Mouse (Mus musculus): Measurements from ENCODE around the gene Tmsb15b2. TPM values are rescaled to one million over a fixed set of nuclear protein-coding genes. Genes with fewer than 3 reads are reported as not detected.
"Not testable (repeated sequence)": the region's sequence is repeated elsewhere in the genome, so short reads cannot be mapped to it uniquely, and the experiment has no call there.

The Tmsb15b2 gene
- 10.8 and 17.1 TPM in 2 replicates for total RNA-seq (2012; rRNA removed)

GRCm38 (mm10) chrX:136975397-136975796, at the start of gene Tmsb15b2:
TSS of gene Tmsb15b2 (minus strand) at chrX:136975497.
- H3K36me3 ChIP-seq (ENCODE audit: control insufficient read depth, insufficient read depth, low read length, poor library complexity, severe bottlenecking); H3K27ac ChIP-seq (ENCODE audit: insufficient read depth, low read depth, low read length, poor library complexity, severe bottlenecking); DNase-seq (ENCODE audit: low read depth, low spot score); H3K4me1 ChIP-seq (ENCODE audit: control insufficient read depth in 2 of 2, insufficient read depth in 2 of 2, low read length in 2 of 2, poor library complexity in 1 of 2); in situ Hi-C loops (cut with MboI; ENCODE audit: low sequenced_read_pairs in 2 of 2, unreplicated experiment in 2 of 2); H3K9me3 ChIP-seq (ENCODE audit: control insufficient read depth, insufficient read depth, low read depth, low read length): not testable (repeated sequence)
- Histone ChIP-seq H3K9ac (ENCODE audit: insufficient read depth, low read depth, low read length, poor library complexity, severe bottlenecking) (peak within 1 kb of the TSS; percentile 43), H3K4me3 (ENCODE audit: insufficient read depth in 1 of 2, low read depth in 1 of 2, low read length in 2 of 2, poor library complexity in 1 of 2, severe bottlenecking in 1 of 2) (peak within 1 kb of the TSS; percentile 73 to 77)

- DNase-seq (ENCODE audit: low read depth, low spot score), result peak; percentile 62
- H3K4me3 ChIP-seq (ENCODE audit: insufficient read depth in 1 of 2, low read depth in 1 of 2, low read length in 2 of 2, poor library complexity in 1 of 2, severe bottlenecking in 1 of 2), result peak overlapping the region in 1 of 2 experiments; percentile 46; a peak in 2 of 4 replicates
- H3K9me3 ChIP-seq (ENCODE audit: control insufficient read depth, insufficient read depth, low read depth, low read length), result no peaks in the 10 kb centered on the region
- H3K4me1 ChIP-seq (ENCODE audit: control insufficient read depth in 2 of 2, insufficient read depth in 2 of 2, low read length in 2 of 2, poor library complexity in 1 of 2), result no peaks in the 10 kb centered on the region
- in situ Hi-C loops (cut with MboI; ENCODE audit: low sequenced_read_pairs in 2 of 2, unreplicated experiment in 2 of 2), result no loop called here
- TF ChIP-seq MAFK (IDR thresholded peaks at IDR 0.05; ENCODE audit: insufficient read depth, low read depth, low read length) (no peak), HCFC1 (IDR thresholded peaks at IDR 0.05; ENCODE audit: borderline replicate concordance, insufficient read depth, low read length) (no peak)
- H3K27ac ChIP-seq (ENCODE audit: insufficient read depth, low read depth, low read length, poor library complexity, severe bottlenecking), result no peak overlapping the region
- H3K36me3 ChIP-seq (ENCODE audit: control insufficient read depth, insufficient read depth, low read length, poor library complexity, severe bottlenecking), result no peaks in the 10 kb centered on the region
- H3K9ac ChIP-seq (ENCODE audit: insufficient read depth, low read depth, low read length, poor library complexity, severe bottlenecking), result no peak overlapping the region
Observed at GRCm38 (mm10) chrX:137019310-137019709, 44.0 kb upstream of the Tmsb15b2 start.

- DNase-seq (ENCODE audit: low read depth, low spot score), result no peak
- no peak overlapping the region for H3K27ac ChIP-seq (ENCODE audit: insufficient read depth, low read depth, low read length, poor library complexity, severe bottlenecking)
- no peaks in the 10 kb centered on the region for H3K4me1 ChIP-seq (ENCODE audit: control insufficient read depth in 2 of 2, insufficient read depth in 2 of 2, low read length in 2 of 2, poor library complexity in 1 of 2)
- H3K9ac ChIP-seq (ENCODE audit: insufficient read depth, low read depth, low read length, poor library complexity, severe bottlenecking), result no peak overlapping the region
- TF ChIP-seq ZNF384 (IDR thresholded peaks at IDR 0.05; ENCODE audit: low read depth, low read length) (no peak), CHD2 (IDR thresholded peaks at IDR 0.05; ENCODE audit: low read depth, low read length) (no peak), ZC3H11A (IDR thresholded peaks at IDR 0.05; ENCODE audit: borderline replicate concordance, low read depth, low read length) (no peak), HCFC1 (IDR thresholded peaks at IDR 0.05; ENCODE audit: borderline replicate concordance, insufficient read depth, low read length) (no peak), MAFK (IDR thresholded peaks at IDR 0.05; ENCODE audit: insufficient read depth, low read depth, low read length) (no peak)
- H3K9me3 ChIP-seq (ENCODE audit: control insufficient read depth, insufficient read depth, low read depth, low read length), result no peaks in the 10 kb centered on the region
- H3K36me3 ChIP-seq (ENCODE audit: control insufficient read depth, insufficient read depth, low read length, poor library complexity, severe bottlenecking), result no peaks in the 10 kb centered on the region
- in situ Hi-C loops (cut with MboI; ENCODE audit: low sequenced_read_pairs in 2 of 2, unreplicated experiment in 2 of 2), result no loop called here
- H3K4me3 ChIP-seq (ENCODE audit: insufficient read depth in 1 of 2, low read depth in 1 of 2, low read length in 2 of 2, poor library complexity in 1 of 2, severe bottlenecking in 1 of 2), result no peak overlapping the region
Observed at GRCm38 (mm10) chrX:137017668-137018067, 42.4 kb upstream of the Tmsb15b2 start.

GRCm38 (mm10) chrX:137015099-137015709, 39.9 kb upstream of the Tmsb15b2 start:
- TF ChIP-seq ZNF384 (IDR thresholded peaks at IDR 0.05; ENCODE audit: low read depth, low read length) (no peak), ZC3H11A (IDR thresholded peaks at IDR 0.05; ENCODE audit: borderline replicate concordance, low read depth, low read length) (no peak), HCFC1 (IDR thresholded peaks at IDR 0.05; ENCODE audit: borderline replicate concordance, insufficient read depth, low read length) (no peak)

GRCm38 (mm10) chrX:136996256-136996655, 21.0 kb upstream of the Tmsb15b2 start:
- Histone ChIP-seq H3K4me3 (ENCODE audit: insufficient read depth in 1 of 2, low read depth in 1 of 2, low read length in 2 of 2, poor library complexity in 1 of 2, severe bottlenecking in 1 of 2) (no peak overlapping the region), H3K27ac (ENCODE audit: insufficient read depth, low read depth, low read length, poor library complexity, severe bottlenecking) (no peak overlapping the region), H3K4me1 (ENCODE audit: control insufficient read depth in 2 of 2, insufficient read depth in 2 of 2, low read length in 2 of 2, poor library complexity in 1 of 2) (peaks cover 0 to 1% of the 10 kb centered on the region in 2 experiments; a peak in 1 of 4 replicates), H3K9ac (ENCODE audit: insufficient read depth, low read depth, low read length, poor library complexity, severe bottlenecking) (no peak overlapping the region), H3K9me3 (ENCODE audit: control insufficient read depth, insufficient read depth, low read depth, low read length) (no peaks in the 10 kb centered on the region), H3K36me3 (ENCODE audit: control insufficient read depth, insufficient read depth, low read length, poor library complexity, severe bottlenecking) (no peaks in the 10 kb centered on the region)
- in situ Hi-C loops (cut with MboI; ENCODE audit: low sequenced_read_pairs in 2 of 2, unreplicated experiment in 2 of 2), result no loop called here
- TF ChIP-seq ZC3H11A (IDR thresholded peaks at IDR 0.05; ENCODE audit: borderline replicate concordance, low read depth, low read length) (no peak), ZNF384 (IDR thresholded peaks at IDR 0.05; ENCODE audit: low read depth, low read length) (no peak), HCFC1 (IDR thresholded peaks at IDR 0.05; ENCODE audit: borderline replicate concordance, insufficient read depth, low read length) (no peak), MAFK (IDR thresholded peaks at IDR 0.05; ENCODE audit: insufficient read depth, low read depth, low read length) (no peak), CHD2 (IDR thresholded peaks at IDR 0.05; ENCODE audit: low read depth, low read length) (no peak)
- DNase-seq (ENCODE audit: low read depth, low spot score), result no peak

More at GRCm38 (mm10) chrX:137015099-137015709, 39.9 kb upstream of the Tmsb15b2 start:
- no peak overlapping the region; the same call in 1 of the 2 replicates for H3K9ac ChIP-seq (ENCODE audit: insufficient read depth, low read depth, low read length, poor library complexity, severe bottlenecking)
- H3K36me3 ChIP-seq (ENCODE audit: control insufficient read depth, insufficient read depth, low read length, poor library complexity, severe bottlenecking), result no peaks in the 10 kb centered on the region
- no peaks in the 10 kb centered on the region for H3K9me3 ChIP-seq (ENCODE audit: control insufficient read depth, insufficient read depth, low read depth, low read length)
- in situ Hi-C loops (cut with MboI; ENCODE audit: low sequenced_read_pairs in 2 of 2, unreplicated experiment in 2 of 2), result no loop called here
- DNase-seq (ENCODE audit: low read depth, low spot score), result no peak
- H3K27ac ChIP-seq (ENCODE audit: insufficient read depth, low read depth, low read length, poor library complexity, severe bottlenecking), result no peak overlapping the region
- H3K4me3 ChIP-seq (ENCODE audit: insufficient read depth in 1 of 2, low read depth in 1 of 2, low read length in 2 of 2, poor library complexity in 1 of 2, severe bottlenecking in 1 of 2), result no peak overlapping the region
- H3K4me1 ChIP-seq (ENCODE audit: control insufficient read depth in 2 of 2, insufficient read depth in 2 of 2, low read length in 2 of 2, poor library complexity in 1 of 2), result no peaks in the 10 kb centered on the region

All from ES-E14 (cell line).